Mouse (Mus musculus): Measurements from ENCODE around the gene Srrd.
A peak's percentile ranks its signal among the peaks of the same experiment; 100 is the strongest.
"Not testable (repeated sequence)": the region's sequence is repeated elsewhere in the genome, so short reads cannot be mapped to it uniquely, and the experiment has no call there.

Srrd gene

GRCm38 (mm10) chr5:112356322-112356721 is 13.5 kb upstream of the Srrd start:
- no peak for DNase-seq

GRCm38 (mm10) chr5:112355910-112356309 is 13.1 kb upstream of the Srrd start, which contains the start of gene Gm6583:
TSS of gene Gm6583 (minus strand) at chr5:112356033.
- no peak for DNase-seq

GRCm38 (mm10) chr5:112355493-112355892 is 12.7 kb upstream of the Srrd start:
- no peak for DNase-seq

GRCm38 (mm10) chr5:112349169-112349568 is 6.3 kb upstream of the Srrd start:
- DNase-seq: no peak

- DNase-seq: no peak
Measured at GRCm38 (mm10) chr5:112346211-112346965, 3.5 kb upstream of the Srrd start.

GRCm38 (mm10) chr5:112344092-112344960 is 1.5 kb upstream of the Srrd start:
- no peak for DNase-seq

GRCm38 (mm10) chr5:112343205-112343595 is 360 bp upstream of the Srrd start:
- no peak for DNase-seq

- no peak for DNase-seq
Measured at GRCm38 (mm10) chr5:112339215-112339614, 3.6 kb downstream of the Srrd start.

GRCm38 (mm10) chr5:112337004-112337403 is 5.8 kb downstream of the Srrd start:
- no peak for DNase-seq

GRCm38 (mm10) chr5:112335473-112335872 is 7.4 kb downstream of the Srrd start:
- peak; percentile 79 for DNase-seq

- no peak for DNase-seq
Measured at GRCm38 (mm10) chr5:112329805-112330564, 12.9 kb downstream of the Srrd start.

- DNase-seq: no peak
Measured at GRCm38 (mm10) chr5:112327854-112328253, 15.0 kb downstream of the Srrd start.

- no peak for DNase-seq
Measured at GRCm38 (mm10) chr5:112326446-112327009, 16.3 kb downstream of the Srrd start.

GRCm38 (mm10) chr5:112325546-112326445 is 17.0 kb downstream of the Srrd start, which contains the start of gene Tfip11:
TSS of gene Tfip11 (plus strand) at chr5:112326358.
- peak; percentile 96 for DNase-seq

- peak; percentile 57 for DNase-seq
Measured at GRCm38 (mm10) chr5:112324637-112325545, 17.9 kb downstream of the Srrd start.

GRCm38 (mm10) chr5:112323246-112323645 is 19.6 kb downstream of the Srrd start:
- DNase-seq: no peak

GRCm38 (mm10) chr5:112321376-112321775 is 21.5 kb downstream of the Srrd start:
- no peak for DNase-seq

GRCm38 (mm10) chr5:112320936-112321335 is 21.9 kb downstream of the Srrd start:
- DNase-seq: no peak

GRCm38 (mm10) chr5:112320379-112320778 is 22.5 kb downstream of the Srrd start:
- no peak for DNase-seq

GRCm38 (mm10) chr5:112319343-112319742 is 23.5 kb downstream of the Srrd start:
- not testable (repeated sequence) for DNase-seq
